Mouse (Mus musculus): ENCODE results near the gene Fry. TPM values are rescaled to one million over a fixed set of nuclear protein-coding genes. Genes with fewer than 3 reads are reported as not detected.

The Fry gene
- polyA plus RNA-seq, 1 experiment from 2014 or later, result 10.8 TPM

DNA sequence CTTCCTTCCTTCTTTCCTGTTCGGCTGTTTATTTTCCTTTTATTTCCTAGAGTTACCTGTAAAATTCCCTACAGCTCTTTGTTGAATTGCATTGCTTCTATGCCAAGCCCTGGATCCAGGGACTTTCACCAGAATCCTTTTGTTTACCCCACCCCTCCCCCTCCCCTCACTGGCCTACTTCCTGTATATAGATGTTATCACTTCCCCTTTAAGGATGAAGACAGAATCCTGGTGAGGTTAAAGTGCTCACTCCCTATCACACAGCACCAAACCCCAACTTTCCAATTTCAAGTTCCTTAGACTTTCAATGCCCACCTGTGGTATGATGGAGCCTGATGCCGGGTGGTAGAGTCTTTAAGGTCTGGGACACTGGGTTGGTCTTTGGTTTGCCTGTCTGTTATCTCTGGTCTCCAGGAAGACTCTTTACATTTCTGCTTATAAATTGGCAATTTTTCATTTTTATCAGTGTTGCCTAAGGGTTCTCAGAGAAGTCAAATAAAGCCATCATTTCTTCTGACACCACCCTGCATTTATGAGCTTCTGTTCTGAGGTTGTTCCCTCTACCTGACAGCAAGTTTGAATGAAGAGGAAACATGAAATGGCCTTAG lies 59.9 kb downstream of the Fry start:
- H3K4me1 ChIP-seq, result no peaks in the 10 kb centered on the region
- H3K9me3 ChIP-seq, result 0 out of 2 replicates have a peak, but pooled peaks cover 5% of the 10 kb centered on the region
- no peak overlapping the region for H3K9ac ChIP-seq
- no peaks in the 10 kb centered on the region for H3K27me3 ChIP-seq
- H3K4me2 ChIP-seq (replicated peaks), result no peak overlapping the region
- no peak overlapping the region for H3K27ac ChIP-seq
- H3K4me3 ChIP-seq, result no peak overlapping the region
- no peak for ATAC-seq (ENCODE audit: low FRiP score, low read depth)
- 85% methylated on average over 2 of the region's 2 CpGs for WGBS
- no peaks in the 10 kb centered on the region for H3K36me3 ChIP-seq

GRCm38 (mm10) chr5:150180985-150181607 lies 62.7 kb downstream of the Fry start:
- Histone ChIP-seq H3K4me3 (no peak overlapping the region), H3K9ac (no peak overlapping the region), H3K4me1 (no peaks in the 10 kb centered on the region), H3K27me3 (no peaks in the 10 kb centered on the region), H3K36me3 (no peaks in the 10 kb centered on the region), H3K27ac (no peak overlapping the region), H3K4me2 (replicated peaks) (no peak overlapping the region), H3K9me3 (0 out of 2 replicates have a peak, but pooled peaks cover 4% of the 10 kb centered on the region)
- ATAC-seq (ENCODE audit: low FRiP score, low read depth), result no peak
- 68% methylated on average over 1 of the region's 1 CpGs for WGBS

- Histone ChIP-seq H3K9ac (no peak overlapping the region), H3K4me1 (no peaks in the 10 kb centered on the region), H3K36me3 (no peaks in the 10 kb centered on the region), H3K9me3 (0 out of 2 replicates have a peak, but pooled peaks cover 4% of the 10 kb centered on the region), H3K4me2 (replicated peaks) (no peak overlapping the region), H3K27ac (no peak overlapping the region), H3K4me3 (no peak overlapping the region), H3K27me3 (no peaks in the 10 kb centered on the region)
- no peak for ATAC-seq (ENCODE audit: low FRiP score, low read depth)
- WGBS, result 77% methylated on average over 3 of the region's 3 CpGs
Observed at GRCm38 (mm10) chr5:150184959-150185358, 66.5 kb downstream of the Fry start.

DNA sequence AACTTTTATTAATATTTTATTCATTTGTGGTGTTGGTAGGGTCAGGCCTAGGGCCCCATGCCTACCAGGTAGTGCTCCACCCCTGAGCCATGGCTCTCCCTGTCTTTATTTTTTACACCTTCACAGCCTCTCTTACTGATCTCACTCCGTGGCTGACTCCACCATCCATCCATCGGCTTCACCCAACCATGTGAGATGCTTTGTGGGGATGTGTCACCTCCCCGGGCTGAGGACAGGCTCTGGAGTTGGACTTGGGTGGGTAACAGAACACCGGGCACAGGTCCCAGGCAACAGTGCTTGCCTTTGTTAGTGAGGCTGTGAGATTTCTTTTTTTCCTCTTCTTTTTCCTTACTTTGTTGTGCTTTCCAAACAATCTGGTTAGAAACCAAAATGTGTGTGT lies 67.7 kb downstream of the Fry start:
- WGBS, result 83% methylated on average over 4 of the region's 4 CpGs
- no peak for ATAC-seq (ENCODE audit: low FRiP score, low read depth)

GRCm38 (mm10) chr5:150186676-150187075 lies 68.2 kb downstream of the Fry start:
- WGBS, result 91% methylated on average over 4 of the region's 4 CpGs
- Histone ChIP-seq H3K9me3 (peaks cover 14% of the 10 kb centered on the region; the same call in 1 of the 2 replicates), H3K27me3 (no peaks in the 10 kb centered on the region), H3K4me3 (no peak overlapping the region), H3K36me3 (no peaks in the 10 kb centered on the region), H3K4me2 (replicated peaks) (no peak overlapping the region), H3K9ac (no peak overlapping the region), H3K4me1 (no peaks in the 10 kb centered on the region), H3K27ac (no peak overlapping the region)
- no peak for ATAC-seq (ENCODE audit: low FRiP score, low read depth)

More for the DNA sequence above, 67.7 kb downstream of the Fry start:
- Histone ChIP-seq H3K27ac (no peak overlapping the region), H3K36me3 (no peaks in the 10 kb centered on the region), H3K27me3 (no peaks in the 10 kb centered on the region), H3K4me1 (no peaks in the 10 kb centered on the region), H3K4me3 (no peak overlapping the region), H3K4me2 (replicated peaks) (no peak overlapping the region), H3K9me3 (peaks cover 14% of the 10 kb centered on the region; the same call in 1 of the 2 replicates), H3K9ac (no peak overlapping the region)

GRCm38 (mm10) chr5:150188031-150188430 lies 69.6 kb downstream of the Fry start:
- no peak overlapping the region for H3K9ac ChIP-seq
- H3K4me3 ChIP-seq, result no peak overlapping the region
- peaks cover 14% of the 10 kb centered on the region; the same call in 1 of the 2 replicates for H3K9me3 ChIP-seq
- H3K27me3 ChIP-seq, result no peaks in the 10 kb centered on the region
- no peak for ATAC-seq (ENCODE audit: low FRiP score, low read depth)
- no peaks in the 10 kb centered on the region for H3K4me1 ChIP-seq
- H3K36me3 ChIP-seq, result no peaks in the 10 kb centered on the region
- 78% methylated on average over 4 of the region's 4 CpGs for WGBS
- H3K27ac ChIP-seq, result no peak overlapping the region
- no peak overlapping the region for H3K4me2 ChIP-seq (replicated peaks)

DNA sequence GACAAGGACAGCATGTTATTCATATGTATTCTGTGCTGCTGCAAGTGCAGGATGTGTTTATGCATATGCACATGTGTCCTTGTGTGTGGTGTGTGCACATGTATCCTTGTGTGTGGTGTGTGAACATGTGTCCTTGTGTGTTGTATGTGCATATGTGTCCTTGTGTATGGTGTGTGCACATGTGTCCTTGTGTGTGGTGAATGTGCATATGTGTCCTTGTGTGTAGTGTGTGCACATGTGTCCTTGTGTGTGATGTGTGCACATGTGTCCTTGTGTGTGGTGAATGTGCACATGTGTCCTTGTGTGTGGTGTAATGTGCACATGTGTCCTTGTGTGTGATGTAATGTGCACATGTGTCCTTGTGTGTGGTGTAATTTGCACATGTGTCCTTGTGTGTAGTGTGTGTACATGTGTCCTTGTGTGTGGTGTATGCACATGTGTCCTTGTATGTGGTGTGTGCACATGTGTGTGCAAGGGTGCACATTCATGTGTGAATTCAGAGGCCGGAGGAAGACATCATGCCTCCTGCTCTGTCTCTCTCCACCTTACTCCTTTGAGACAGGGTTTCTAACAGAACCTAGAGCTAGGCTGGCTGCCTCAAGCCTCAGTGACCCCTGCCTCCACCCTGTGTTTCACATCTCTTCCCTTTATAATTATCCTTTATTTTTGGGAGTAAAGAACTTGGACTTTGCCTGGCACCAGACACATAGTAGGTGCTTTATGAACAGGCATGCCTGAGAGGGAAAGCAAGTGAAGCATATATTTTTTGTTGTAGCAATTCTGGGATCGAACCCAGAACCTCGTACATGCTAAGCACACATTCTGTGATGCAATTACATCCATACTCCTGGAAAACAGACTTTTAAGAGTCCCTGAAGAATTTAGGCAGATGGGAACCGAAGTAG lies 72.3 kb downstream of the Fry start:
- H3K27ac ChIP-seq, result no peak overlapping the region
- no peak overlapping the region for H3K9ac ChIP-seq
- H3K4me3 ChIP-seq, result no peak overlapping the region
- H3K4me1 ChIP-seq, result no peaks in the 10 kb centered on the region
- ATAC-seq (ENCODE audit: low FRiP score, low read depth), result no peak
- H3K9me3 ChIP-seq, result peaks cover 9% of the 10 kb centered on the region; the same call in 1 of the 2 replicates
- 86% methylated on average over 4 of the region's 4 CpGs for WGBS
- H3K36me3 ChIP-seq, result no peaks in the 10 kb centered on the region
- no peak overlapping the region for H3K4me2 ChIP-seq (replicated peaks)
- H3K27me3 ChIP-seq, result no peaks in the 10 kb centered on the region

DNA sequence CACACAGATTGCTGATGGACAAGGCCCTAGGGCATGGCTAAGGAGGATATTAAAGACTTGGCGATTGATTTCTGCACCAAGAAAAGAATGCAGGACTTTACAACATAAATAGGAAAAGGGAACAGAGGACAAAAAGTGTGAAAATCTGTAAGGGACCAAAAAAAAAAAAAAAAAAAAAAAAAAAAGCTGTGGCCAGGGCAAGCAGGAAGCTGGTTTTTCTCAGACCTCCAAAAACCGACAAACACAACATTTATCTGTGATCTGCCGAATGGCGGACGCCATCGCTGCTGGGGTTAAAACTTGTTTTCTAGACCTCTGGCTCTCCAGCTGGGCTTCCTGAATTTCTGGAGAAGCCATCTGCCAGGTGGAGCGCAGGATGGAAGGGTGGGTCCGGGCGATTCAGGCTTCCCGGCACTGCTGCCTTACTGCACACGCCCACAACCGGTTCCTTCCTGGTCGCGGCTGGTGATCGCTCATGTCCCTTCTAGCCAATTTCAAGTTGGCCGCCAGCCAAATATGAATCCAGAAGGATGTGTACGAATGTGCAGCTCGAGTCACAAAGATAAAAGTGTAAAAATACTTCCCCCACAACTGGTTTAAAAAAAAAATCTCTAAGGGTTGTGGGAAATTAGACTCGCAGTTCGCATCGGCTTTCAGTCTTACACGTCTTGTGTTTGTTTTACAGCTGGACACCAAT lies 77.2 kb downstream of the Fry start:
- Histone ChIP-seq H3K4me1 (peaks cover 17% of the 10 kb centered on the region; the same call in 1 of the 2 replicates), H3K4me3 (peak overlapping the region; percentile 46), H3K27ac (peak overlapping the region; percentile 28; the same call in 1 of the 2 replicates), H3K9me3 (peaks cover 4% of the 10 kb centered on the region; the same call in 1 of the 2 replicates), H3K36me3 (no peaks in the 10 kb centered on the region), H3K4me2 (replicated peaks) (peak overlapping the region; percentile 77), H3K9ac (peak overlapping the region; percentile 57), H3K27me3 (no peaks in the 10 kb centered on the region)
- WGBS, result 4% methylated on average over 22 of the region's 22 CpGs
- ATAC-seq (ENCODE audit: low FRiP score, low read depth), result peak; percentile 64; the same call in 1 of the 2 replicates

DNA sequence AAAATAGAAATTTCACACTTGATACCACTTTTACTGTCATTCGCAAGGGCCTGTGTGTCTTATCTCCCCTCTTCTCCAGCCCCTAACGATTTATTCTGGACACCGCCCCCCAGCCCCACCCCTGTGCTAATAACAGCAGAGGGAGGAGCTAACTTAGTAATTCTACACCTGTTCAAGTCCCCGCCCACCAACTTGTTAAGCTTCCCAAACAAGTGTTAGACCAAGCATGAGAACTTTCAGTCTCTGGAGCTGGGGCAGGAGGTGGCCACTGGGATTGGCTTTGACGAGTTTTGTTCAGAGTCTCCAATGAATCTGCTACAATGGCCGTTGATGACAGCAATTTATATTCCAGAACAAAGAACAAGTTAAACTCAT lies 77.8 kb downstream of the Fry start:
- H3K9ac ChIP-seq, result no peak overlapping the region; the same call in 1 of the 2 replicates
- no peaks in the 10 kb centered on the region for H3K36me3 ChIP-seq
- no peaks in the 10 kb centered on the region for H3K27me3 ChIP-seq
- no peak overlapping the region for H3K27ac ChIP-seq
- no peaks in the 10 kb centered on the region for H3K9me3 ChIP-seq
- 1% methylated on average over 6 of the region's 6 CpGs for WGBS
- peaks cover 17% of the 10 kb centered on the region; the same call in 1 of the 2 replicates for H3K4me1 ChIP-seq
- peak overlapping the region; percentile 46 for H3K4me3 ChIP-seq
- ATAC-seq (ENCODE audit: low FRiP score, low read depth), result peak; percentile 63; the same call in 1 of the 2 replicates
- peak overlapping the region; percentile 77 for H3K4me2 ChIP-seq (replicated peaks)

GRCm38 (mm10) chr5:150196881-150197311 lies 78.5 kb downstream of the Fry start:
- no peaks in the 10 kb centered on the region for H3K27me3 ChIP-seq
- H3K27ac ChIP-seq, result no peak overlapping the region
- H3K9ac ChIP-seq, result no peak overlapping the region
- H3K4me1 ChIP-seq, result peaks cover 17% of the 10 kb centered on the region; the same call in 1 of the 2 replicates
- H3K4me2 ChIP-seq (replicated peaks), result peak overlapping the region; percentile 77
- peak; percentile 52 for ATAC-seq (ENCODE audit: low FRiP score, low read depth)
- H3K9me3 ChIP-seq, result no peaks in the 10 kb centered on the region
- peak overlapping the region; percentile 46; the same call in 1 of the 2 replicates for H3K4me3 ChIP-seq
- H3K36me3 ChIP-seq, result no peaks in the 10 kb centered on the region
- WGBS, result 22% methylated on average over 6 of the region's 6 CpGs

- Histone ChIP-seq H3K4me3 (no peak overlapping the region), H3K27me3 (no peaks in the 10 kb centered on the region), H3K27ac (no peak overlapping the region), H3K9ac (no peak overlapping the region), H3K4me1 (peaks cover 8% of the 10 kb centered on the region; the same call in 1 of the 2 replicates), H3K9me3 (no peaks in the 10 kb centered on the region), H3K36me3 (no peaks in the 10 kb centered on the region), H3K4me2 (replicated peaks) (no peak overlapping the region)
- 85% methylated on average over 6 of the region's 6 CpGs for WGBS
- no peak for ATAC-seq (ENCODE audit: low FRiP score, low read depth)
Observed at GRCm38 (mm10) chr5:150206749-150207148, 88.3 kb downstream of the Fry start.
